Mouse (Mus musculus) ES-E14 (cell line): ENCODE results near the gene Cnpy4. TPM values are rescaled to one million over a fixed set of nuclear protein-coding genes. Genes with fewer than 3 reads are reported as not detected.

Source experiments
- DNase-seq: peaks from one replicate; pipeline ENCODE4 v3.0.0-alpha.2; 2013; ENCODE audit warnings: low read depth, low spot score
- H3K27ac ChIP-seq: 2 replicates; pipeline ENCODE4 v1.5.1; 2012; ENCODE audit warnings: low read depth, mild to moderate bottlenecking, low read length, moderate library complexity, mixed read lengths; ENCODE audit not compliant: poor library complexity, insufficient read depth, severe bottlenecking
- H3K36me3 ChIP-seq: 2 replicates; pipeline ENCODE4 v1.6.1; 2012; ENCODE audit warnings: mild to moderate bottlenecking, low read length, moderate library complexity, mixed read lengths; ENCODE audit not compliant: control insufficient read depth, poor library complexity, insufficient read depth, severe bottlenecking
- H3K4me1 ChIP-seq, 2 experiments: fragments of 150-350 bp in 1 of 2; sonication (generic) in 1 of 2; 2 replicates each; pipeline ENCODE4 v1.6.1; 2012; ENCODE audit warnings: low read length in 2 of 2, mild to moderate bottlenecking in 1 of 2, mixed read lengths in 1 of 2; ENCODE audit not compliant: control insufficient read depth in 2 of 2, insufficient read depth in 2 of 2, poor library complexity in 1 of 2
- H3K4me3 ChIP-seq, 2 experiments: fragments of 150-350 bp in 1 of 2; sonication (generic) in 1 of 2; 2 replicates each; pipeline ENCODE4 v1.5.1; 2012; ENCODE audit warnings: low read length in 2 of 2, low read depth in 1 of 2, mild to moderate bottlenecking in 1 of 2, mixed read lengths in 1 of 2; ENCODE audit not compliant: insufficient read depth in 1 of 2, poor library complexity in 1 of 2, severe bottlenecking in 1 of 2
- H3K9ac ChIP-seq: 2 replicates; pipeline ENCODE4 v1.6.1; 2012; ENCODE audit warnings: low read depth, mild to moderate bottlenecking, low read length, mixed read lengths; ENCODE audit not compliant: poor library complexity, insufficient read depth, severe bottlenecking
- H3K9me3 ChIP-seq: fragments of 150-350 bp; sonication (generic); 2 replicates; pipeline ENCODE4 v1.6.1; 2012; ENCODE audit warnings: low read depth, mild to moderate bottlenecking, low read length; ENCODE audit not compliant: control insufficient read depth, insufficient read depth
- CHD2 ChIP-seq: IDR thresholded peaks from 2 replicates; pipeline ENCODE4 v1.6.1; 2014; ENCODE audit warnings: mild to moderate bottlenecking, low read depth, low read length, inconsistent platforms
- HCFC1 ChIP-seq: IDR thresholded peaks from 2 replicates; pipeline ENCODE4 v1.6.1; 2012; ENCODE audit warnings: low read length, inconsistent platforms, borderline replicate concordance; ENCODE audit not compliant: insufficient read depth
- MAFK ChIP-seq: IDR thresholded peaks from 2 replicates; pipeline ENCODE4 v1.6.1; 2014; ENCODE audit warnings: mild to moderate bottlenecking, low read depth, low read length, inconsistent platforms; ENCODE audit not compliant: insufficient read depth
- ZC3H11A ChIP-seq: IDR thresholded peaks from 2 replicates; pipeline ENCODE4 v1.6.1; 2012; ENCODE audit warnings: low read depth, mild to moderate bottlenecking, inconsistent platforms, low read length, borderline replicate concordance
- ZNF384 ChIP-seq: IDR thresholded peaks from 2 replicates; pipeline ENCODE4 v1.6.1; 2012; ENCODE audit warnings: low read depth, low read length, inconsistent platforms
- in situ Hi-C, 2 experiments: fragments of 600-800 bp; cut with MboI; formaldehyde crosslinking; loops; one replicate each; pipeline ENCODE4 v1.15.1; 2025; ENCODE audit warnings: low sequenced_read_pairs in 2 of 2, inconsistent platforms in 1 of 2; ENCODE audit not compliant: unreplicated experiment in 2 of 2
- total RNA-seq: library from RNA; depleted of rRNA; stranded (reverse); fragments of 300-350 nt; gene quantifications from 2 replicates; pipeline ENCODE4 v1.2.3, GENCODE M21; 2012; rRNA removed

The Cnpy4 gene
- total RNA-seq, 1 experiment: 43.5 TPM

- no peaks in the 10 kb centered on the region for H3K4me1 ChIP-seq
- in situ Hi-C loops: no loop called here
- DNase-seq: no peak
Measured at GRCm38 (mm10) chr5:138241511-138241910, 54.2 kb downstream of the Cnpy4 start.

More at GRCm38 (mm10) chr5:138241511-138241910, 54.2 kb downstream of the Cnpy4 start:
- Histone ChIP-seq H3K9ac (no peak overlapping the region), H3K4me3 (no peak overlapping the region), H3K9me3 (no peaks in the 10 kb centered on the region), H3K27ac (no peak overlapping the region), H3K36me3 (no peaks in the 10 kb centered on the region)
- TF ChIP-seq ZC3H11A: no peak
- no peak for TF ChIP-seq HCFC1
- no peak for TF ChIP-seq MAFK
- TF ChIP-seq CHD2: no peak
- TF ChIP-seq ZNF384: no peak

Other genes with a start within 250 kb of the Cnpy4 start
- gene Gjc3, start 224.4 kb upstream of the Cnpy4 start, total RNA-seq: 0.04 TPM in 1 of 2 replicates, not detected in the other
- gene Azgp1, start 206.0 kb upstream of the Cnpy4 start, total RNA-seq: not detected in 2 replicates
- gene Smok3a, start 166.2 kb upstream of the Cnpy4 start, total RNA-seq: not detected in 2 replicates
- gene Smok3b, start 166.1 kb upstream of the Cnpy4 start, total RNA-seq: not detected in 2 replicates
- not detected in 2 replicates for gene Smok3c, start 134.3 kb upstream of the Cnpy4 start, total RNA-seq
- 9.8 and 10.5 TPM in 2 replicates for gene Zkscan1, start 102.4 kb upstream of the Cnpy4 start, total RNA-seq
- 12.2 and 15.5 TPM in 2 replicates for gene Zscan21, start 70.6 kb upstream of the Cnpy4 start, total RNA-seq
- 3.7 and 5.3 TPM in 2 replicates for gene Zfp113, start 31.7 kb upstream of the Cnpy4 start, total RNA-seq
- gene Cops6, start 26.4 kb upstream of the Cnpy4 start, total RNA-seq: 98.6 and 122 TPM in 2 replicates
- 42.7 and 44.9 TPM in 2 replicates for gene Ap4m1, start 15.5 kb upstream of the Cnpy4 start, total RNA-seq
- 327 and 403 TPM in 2 replicates for gene Mcm7, start 15.1 kb upstream of the Cnpy4 start, total RNA-seq
- gene Taf6, start within 50 bp of the Cnpy4 start, total RNA-seq: 59.3 and 81.1 TPM in 2 replicates
- 2.5 and 3.1 TPM in 2 replicates for gene Mblac1, start 6.8 kb downstream of the Cnpy4 start, total RNA-seq
- 0.09 TPM in 1 of 2 replicates, not detected in the other for gene Nxpe5, start 38.4 kb downstream of the Cnpy4 start, total RNA-seq
- 87.2 and 87.3 TPM in 2 replicates for gene Lamtor4, start 68.0 kb downstream of the Cnpy4 start, total RNA-seq
- 13.7 and 16.2 TPM in 2 replicates for gene BC037034, start 76.5 kb downstream of the Cnpy4 start, total RNA-seq
- 0.58 and 0.94 TPM in 2 replicates for gene Gal3st4, start 85.4 kb downstream of the Cnpy4 start, total RNA-seq
- gene Gm43720, start 92.5 kb downstream of the Cnpy4 start, total RNA-seq: not detected in 2 replicates
- gene Gpc2, start 92.5 kb downstream of the Cnpy4 start, total RNA-seq: 14.9 and 20.2 TPM in 2 replicates
- gene Stag3, start 92.8 kb downstream of the Cnpy4 start, total RNA-seq: 101 and 108 TPM in 2 replicates
- 1.2 TPM in 2 replicates for gene Pvrig, start 154.5 kb downstream of the Cnpy4 start, total RNA-seq